Mouse (Mus musculus) liver, adult 2 months (tissue): ENCODE results near the gene A830018L16Rik. TPM values are rescaled to one million over a fixed set of nuclear protein-coding genes. Genes with fewer than 3 reads are reported as not detected.
A peak's percentile ranks its signal among the peaks of the same experiment; 100 is the strongest.

Source experiments
- DNase-seq: peaks from one replicate; pipeline ENCODE4 v3.0.0-alpha.2; 2011; ENCODE audit warnings: low read depth, low spot score; ENCODE audit errors: extremely low read depth
- H3K27ac ChIP-seq: fragments of 200-500 bp; replicated peaks from 2 replicates; pipeline ENCODE4 v1.5.1; 2012; ENCODE audit warnings: low read depth, mild to moderate bottlenecking, control low read depth, inconsistent platforms, low read length; ENCODE audit not compliant: insufficient read depth
- H3K27me3 ChIP-seq: fragments of 200-500 bp; 2 replicates; pipeline ENCODE4 v1.6.1; 2012; ENCODE audit warnings: mild to moderate bottlenecking, moderate library complexity, low read length, inconsistent platforms; ENCODE audit not compliant: control insufficient read depth, insufficient read depth
- H3K36me3 ChIP-seq: fragments of 200-500 bp; 2 replicates; pipeline ENCODE4 v1.6.1; 2012; ENCODE audit warnings: low read length, inconsistent platforms; ENCODE audit not compliant: control insufficient read depth, insufficient read depth
- H3K4me1 ChIP-seq: fragments of 200-500 bp; 2 replicates; pipeline ENCODE4 v1.6.1; 2011; ENCODE audit warnings: low read length; ENCODE audit not compliant: control insufficient read depth, insufficient read depth
- H3K4me3 ChIP-seq: fragments of 200-500 bp; 2 replicates; pipeline ENCODE4 v1.5.1; 2011; ENCODE audit warnings: low read depth, mild to moderate bottlenecking, control low read depth, low read length, moderate library complexity; ENCODE audit not compliant: insufficient read depth
- H3K79me2 ChIP-seq: fragments of 200-500 bp; 2 replicates; pipeline ENCODE4 v1.6.1; 2012; ENCODE audit warnings: inconsistent platforms, mild to moderate bottlenecking, low read length, moderate library complexity; ENCODE audit not compliant: control insufficient read depth, insufficient read depth
- H3K9ac ChIP-seq: fragments of 200-500 bp; 2 replicates; pipeline ENCODE4 v1.6.1; 2012; ENCODE audit warnings: low read depth, mild to moderate bottlenecking, control low read depth, inconsistent platforms, low read length
- CTCF ChIP-seq: fragments of 200-500 bp; IDR thresholded peaks from 2 replicates; pipeline ENCODE4 v1.5.1; 2011; ENCODE audit warnings: low read depth, low read length, control low read depth
- POLR2A ChIP-seq: fragments of 200-500 bp; IDR thresholded peaks from 2 replicates; pipeline ENCODE4 v1.6.1; 2011; ENCODE audit warnings: low read length, control low read depth; ENCODE audit not compliant: insufficient read depth; ENCODE audit errors: extremely low read depth
- WGBS: fragments of 180-500 bp; shearing (Covaris S2); methylation state at CpG from one replicate; pipeline ENCODE4 v1.1.7; 2018; 5-methylcytosine and 5-hydroxymethylcytosine counted together
- polyA plus RNA-seq: library from polyadenylated mRNA; depleted of rRNA; stranded (reverse); fragments of >200 nt; gene quantifications from 2 replicates; pipeline ENCODE4 v1.2.3, GENCODE M21; 2012
- total RNA-seq: library from RNA; depleted of rRNA; stranded (reverse); fragments of >200 nt; gene quantifications from 2 replicates; pipeline ENCODE4 v1.2.3, GENCODE M21; 2014

Gene A830018L16Rik
- total and polyA plus RNA-seq, 2 experiments, result not detected

DNA sequence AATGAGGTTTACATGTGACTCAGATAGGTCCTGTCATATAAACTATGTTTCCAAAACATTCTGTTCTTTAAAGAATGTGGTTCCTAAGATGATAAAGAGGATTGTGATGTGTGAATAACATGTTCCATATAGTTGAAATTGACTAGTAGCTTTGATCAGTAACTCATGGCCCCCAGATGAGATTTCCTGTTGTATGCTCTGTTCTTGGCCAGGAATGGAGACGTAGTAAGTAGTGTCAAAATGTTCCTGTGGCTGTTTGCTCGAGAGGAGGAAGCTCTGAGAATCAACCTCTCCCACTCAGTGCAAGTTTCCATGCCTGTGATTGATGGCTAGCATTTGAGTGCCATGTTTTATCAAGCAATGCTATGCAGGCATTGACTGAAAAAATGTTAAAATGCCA lies 467.8 kb downstream of the A830018L16Rik start:
- no peaks in the 10 kb centered on the region for H3K27me3 ChIP-seq
- DNase-seq, result no peak
- no peak overlapping the region for H3K4me3 ChIP-seq
- H3K27ac ChIP-seq, result no peak overlapping the region
- no peaks in the 10 kb centered on the region for H3K4me1 ChIP-seq
- no peaks in the 10 kb centered on the region for H3K79me2 ChIP-seq
- H3K9ac ChIP-seq, result no peak overlapping the region
- no peaks in the 10 kb centered on the region for H3K36me3 ChIP-seq
- WGBS, result 30% methylated on average over 2 of the region's 2 CpGs
- TF ChIP-seq CTCF (no peak), POLR2A (no peak)

DNA sequence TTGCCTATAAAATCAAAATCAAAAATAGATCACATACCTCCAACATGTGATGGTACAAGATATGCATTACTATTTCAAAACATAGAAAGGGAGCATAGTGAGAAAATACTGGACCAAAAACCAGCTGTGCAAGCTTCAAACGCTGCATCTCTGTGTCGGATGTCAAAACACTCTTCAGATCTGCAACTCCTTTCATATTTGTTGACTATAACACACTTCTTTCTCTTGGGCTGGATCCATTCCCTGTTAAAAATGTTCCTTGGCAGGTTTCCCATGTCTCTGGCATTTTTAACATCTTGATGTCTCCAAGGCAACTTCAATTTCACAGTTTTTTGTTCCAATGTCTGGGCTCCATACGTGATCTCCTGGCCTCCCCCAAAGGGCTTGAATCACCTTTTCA lies 481.8 kb downstream of the A830018L16Rik start:
- no peak for DNase-seq
- Histone ChIP-seq H3K36me3 (no peaks in the 10 kb centered on the region), H3K4me1 (no peaks in the 10 kb centered on the region), H3K9ac (no peak overlapping the region), H3K79me2 (no peaks in the 10 kb centered on the region), H3K27ac (no peak overlapping the region), H3K4me3 (no peak overlapping the region), H3K27me3 (no peaks in the 10 kb centered on the region)
- TF ChIP-seq POLR2A (no peak), CTCF (no peak)
- 81% methylated on average over 3 of the region's 3 CpGs for WGBS

DNA sequence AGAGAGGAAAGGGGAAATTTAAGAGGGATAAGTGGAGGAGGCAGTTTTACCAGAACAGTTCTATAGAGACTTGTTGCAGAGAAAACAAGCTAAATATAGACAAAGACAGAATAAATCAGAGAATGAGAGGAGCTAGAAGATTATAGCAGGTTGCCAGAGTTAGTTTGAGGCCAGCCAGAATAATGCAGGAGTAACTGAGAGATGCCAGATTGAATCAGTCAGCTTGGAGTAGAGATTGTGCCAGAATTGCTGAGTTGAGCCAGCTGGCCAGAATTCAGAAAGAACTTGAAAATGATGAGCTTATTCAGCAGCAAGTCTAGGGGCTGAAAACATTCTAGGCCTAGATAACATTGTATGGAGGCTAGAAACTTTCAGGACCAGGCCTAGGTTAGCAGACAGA lies 502.0 kb downstream of the A830018L16Rik start:
- H3K4me3 ChIP-seq, result no peak overlapping the region
- H3K27me3 ChIP-seq, result no peaks in the 10 kb centered on the region
- no peak overlapping the region for H3K27ac ChIP-seq
- H3K4me1 ChIP-seq, result no peaks in the 10 kb centered on the region
- DNase-seq, result no peak
- TF ChIP-seq POLR2A, result no peak
- no peak for TF ChIP-seq CTCF
- no peaks in the 10 kb centered on the region for H3K36me3 ChIP-seq
- no peak overlapping the region for H3K9ac ChIP-seq
- H3K79me2 ChIP-seq, result no peaks in the 10 kb centered on the region

DNA sequence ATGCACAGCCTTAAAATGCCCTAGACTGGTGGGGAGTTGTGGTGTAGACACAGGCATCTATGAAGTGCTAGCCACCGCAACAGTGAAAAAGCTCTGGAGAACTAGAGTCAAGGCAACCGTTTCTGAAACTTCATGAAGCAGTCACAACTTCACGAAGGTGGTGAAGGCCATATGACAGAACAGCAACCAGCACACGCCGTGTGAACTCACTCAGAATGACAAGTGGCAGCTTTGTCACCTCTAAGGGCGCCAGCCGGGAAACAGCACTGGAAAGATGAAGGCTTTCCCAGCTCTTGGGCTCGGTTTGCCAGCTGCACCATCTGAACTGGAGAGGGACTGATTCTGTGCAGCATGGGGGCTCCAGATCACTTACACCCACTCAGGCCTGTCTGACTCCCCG lies 523.1 kb downstream of the A830018L16Rik start:
- TF ChIP-seq POLR2A, result no peak
- no peak for TF ChIP-seq CTCF
- Histone ChIP-seq H3K4me3 (no peak overlapping the region), H3K79me2 (no peaks in the 10 kb centered on the region), H3K9ac (no peak overlapping the region), H3K27me3 (no peaks in the 10 kb centered on the region), H3K36me3 (no peaks in the 10 kb centered on the region), H3K27ac (no peak overlapping the region), H3K4me1 (no peaks in the 10 kb centered on the region)
- whole genome bisulfite sequencing, result 78% methylated on average over 9 of the region's 9 CpGs
- no peak for DNase-seq

DNA sequence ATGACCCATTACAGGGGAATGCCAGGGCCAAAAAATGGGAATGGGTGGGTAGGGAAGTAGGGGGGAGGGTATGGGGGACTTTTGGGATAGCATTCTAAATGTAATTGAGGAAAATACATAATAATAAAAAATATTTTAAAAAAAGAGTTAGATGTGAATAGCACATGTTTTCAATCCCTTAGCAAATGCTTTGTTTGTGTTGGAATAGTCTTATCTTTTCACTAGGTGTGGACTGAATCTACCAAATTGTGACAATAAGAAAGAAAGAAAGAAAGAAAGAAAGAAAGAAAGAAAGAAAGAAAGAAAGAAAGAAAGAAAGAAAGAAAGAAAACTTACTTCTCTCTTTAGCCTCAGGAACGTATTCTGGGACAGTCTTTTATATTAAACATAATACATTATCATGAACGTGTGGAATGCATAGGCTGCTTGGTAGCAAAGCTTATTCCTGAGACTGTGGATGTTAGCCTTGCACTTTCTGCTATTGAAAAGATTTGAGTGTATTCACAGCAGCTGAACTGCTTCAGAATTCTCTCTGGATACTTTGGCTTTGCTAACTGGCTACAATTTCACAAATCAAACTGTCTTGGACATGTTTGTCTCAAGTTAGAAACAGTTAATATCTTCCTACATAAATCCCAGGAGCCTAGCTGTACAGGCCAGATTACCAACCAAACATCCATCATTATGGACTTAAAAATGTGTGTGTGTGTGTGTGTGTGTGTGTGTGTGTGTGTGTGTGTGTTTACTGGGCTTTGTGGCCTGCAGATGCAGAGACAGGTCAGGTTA lies 545.7 kb downstream of the A830018L16Rik start:
- H3K27ac ChIP-seq, result no peak overlapping the region
- WGBS, result 70% methylated on average over 2 of the region's 2 CpGs
- no peak for DNase-seq
- H3K4me3 ChIP-seq, result no peak overlapping the region
- no peak overlapping the region for H3K9ac ChIP-seq
- no peak for TF ChIP-seq POLR2A
- no peak for TF ChIP-seq CTCF
- no peaks in the 10 kb centered on the region for H3K36me3 ChIP-seq
- no peaks in the 10 kb centered on the region for H3K4me1 ChIP-seq
- no peaks in the 10 kb centered on the region for H3K27me3 ChIP-seq
- no peaks in the 10 kb centered on the region for H3K79me2 ChIP-seq

DNA sequence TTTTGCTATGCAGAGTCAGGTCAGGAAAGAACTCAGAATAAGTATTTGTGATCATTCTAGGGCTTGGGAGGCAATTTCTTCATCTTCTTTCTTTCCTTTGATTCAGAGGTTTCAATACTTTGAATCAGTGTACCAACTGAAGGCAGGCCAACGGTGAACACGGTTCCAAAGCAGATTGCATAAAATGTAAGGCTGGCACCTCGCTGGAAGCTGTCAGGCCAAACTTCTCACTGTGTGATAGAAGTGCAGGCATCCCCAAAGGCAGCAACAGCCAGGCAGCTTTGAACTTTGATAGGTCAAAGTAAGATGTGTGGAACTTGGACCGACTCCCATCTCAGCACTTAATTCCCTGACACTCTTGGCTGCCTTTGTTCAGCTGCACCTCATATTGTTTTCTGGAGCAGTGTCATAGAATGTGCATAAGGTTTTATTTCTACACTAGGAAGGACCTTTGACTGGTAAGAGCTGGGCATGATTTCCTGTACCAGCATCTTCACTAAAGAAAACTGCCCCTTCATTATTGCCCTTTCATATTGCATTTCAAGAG lies 568.8 kb downstream of the A830018L16Rik start:
- WGBS, result 44% methylated on average over 4 of the region's 4 CpGs
- TF ChIP-seq POLR2A, result no peak
- TF ChIP-seq CTCF, result no peak

More for the DNA sequence above, 568.8 kb downstream of the A830018L16Rik start:
- Histone ChIP-seq H3K79me2 (no peaks in the 10 kb centered on the region), H3K27ac (no peak overlapping the region), H3K9ac (no peak overlapping the region), H3K36me3 (no peaks in the 10 kb centered on the region), H3K4me3 (no peak overlapping the region), H3K4me1 (peaks cover 2% of the 10 kb centered on the region; the same call in 1 of the 2 replicates), H3K27me3 (no peaks in the 10 kb centered on the region)
- DNase-seq, result peak; percentile 26
